Mouse (Mus musculus): ENCODE measurements around the gene Dlst.
A peak's percentile ranks its signal among the peaks of the same experiment; 100 is the strongest.

DNA sequence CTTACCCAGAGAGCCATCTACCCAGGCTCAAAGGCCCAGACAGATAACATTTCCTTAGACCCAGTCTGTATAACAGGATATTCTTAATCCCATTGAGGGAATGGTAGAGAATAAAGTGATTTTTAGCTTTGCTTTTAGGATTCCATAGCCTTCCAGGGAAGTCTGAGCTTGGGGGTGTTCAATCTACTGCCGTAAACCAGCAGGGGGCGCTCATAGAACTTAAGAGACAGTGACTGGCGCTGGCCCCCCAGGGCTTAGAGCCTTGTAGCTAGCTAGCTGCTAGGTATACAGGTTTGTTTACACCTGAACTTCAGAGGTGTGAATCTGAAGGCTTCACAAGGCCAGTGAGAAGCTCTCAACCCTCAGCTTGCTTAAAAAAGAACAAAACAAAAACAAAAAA is 18.4 kb upstream of the Dlst start:
- peak; percentile 79 for TF ChIP-seq CTCF (conservative IDR thresholded peaks at IDR 0.05; ENCODE audit: low read length)
- no peak for TF ChIP-seq POU5F1 (IDR thresholded peaks at IDR 0.05; ENCODE audit: borderline replicate concordance, low read length)
- TF ChIP-seq NANOG (IDR thresholded peaks at IDR 0.05; ENCODE audit: borderline replicate concordance, low read length), result no peak
